Mouse (Mus musculus) embryonic fibroblast, embryonic 13.5 days (primary cell): ENCODE measurements around the gene Ecm1.

ENCODE experiments used
- CTCF ChIP-seq: IDR thresholded peaks from 2 replicates; pipeline ENCODE4 v1.5.1; 2011; ENCODE audit warnings: mild to moderate bottlenecking, control low read depth, low read length, moderate library complexity, borderline replicate concordance; ENCODE audit not compliant: insufficient read depth
- POLR2A ChIP-seq: IDR thresholded peaks from 2 replicates; pipeline ENCODE4 v1.6.1; 2011; ENCODE audit warnings: low read depth, mild to moderate bottlenecking, control low read depth, low read length, moderate library complexity

DNA sequence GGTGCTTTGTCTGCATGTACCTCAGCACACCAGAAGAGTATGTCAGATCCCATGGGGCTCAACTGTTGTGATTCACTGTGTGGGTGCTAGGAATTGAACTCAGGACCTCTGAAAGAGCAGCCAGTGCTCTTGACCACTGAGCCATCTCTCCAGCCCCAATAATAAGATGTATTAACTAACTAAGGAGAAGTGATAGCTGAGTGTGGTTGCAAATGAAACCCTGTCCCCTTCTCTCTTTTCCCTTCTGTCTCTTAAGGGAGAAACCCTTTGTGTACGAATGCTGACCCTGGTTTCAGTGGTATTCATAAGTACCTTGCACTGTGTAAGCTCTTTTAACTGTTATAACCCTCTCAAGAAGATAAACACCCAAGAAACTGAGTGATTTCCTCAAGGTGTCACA lies 23.3 kb downstream of the Ecm1 start:
- TF ChIP-seq POLR2A, result no peak
- TF ChIP-seq CTCF, result no peak
